Mouse (Mus musculus) heart, postnatal 0 days (tissue): ENCODE measurements around the gene Mnat1. TPM values are rescaled to one million over a fixed set of nuclear protein-coding genes. Genes with fewer than 3 reads are reported as not detected.
"Not testable (repeated sequence)": the region's sequence is repeated elsewhere in the genome, so short reads cannot be mapped to it uniquely, and the experiment has no call there.

ENCODE experiments used
- ATAC-seq: fragments of 200-750 bp; cut with Nextera tagmentation; 2 replicates; pipeline ENCODE4 v1.8.0; 2017; ENCODE audit warnings: low read depth, moderate number of reproducible peaks, moderate library complexity; ENCODE audit not compliant: insufficient read depth
- DNase-seq: peaks from one replicate; pipeline ENCODE4 v3.0.0-alpha.2; 2016; ENCODE audit warnings: low spot score
- H3K27ac ChIP-seq: fragments of 300-500 bp; sonication (generic); 2 replicates; pipeline ENCODE4 v1.5.1; 2014; ENCODE audit warnings: low read depth, mild to moderate bottlenecking
- H3K27me3 ChIP-seq: fragments of 300-500 bp; sonication (generic); 2 replicates; pipeline ENCODE4 v1.6.1; 2014; ENCODE audit warnings: low read length, mixed read lengths; ENCODE audit not compliant: control insufficient read depth, insufficient read depth
- H3K36me3 ChIP-seq: fragments of 300-500 bp; sonication (generic); replicated peaks from 2 replicates; pipeline ENCODE4 v1.6.1; 2014; ENCODE audit warnings: low read length, mixed read lengths; ENCODE audit not compliant: control insufficient read depth, insufficient read depth
- H3K4me1 ChIP-seq: fragments of 300-500 bp; sonication (generic); 2 replicates; pipeline ENCODE4 v1.6.1; 2014; ENCODE audit warnings: antibody characterized with exemption; ENCODE audit not compliant: control insufficient read depth, insufficient read depth
- H3K4me2 ChIP-seq: fragments of 300-500 bp; sonication (generic); 2 replicates; pipeline ENCODE4 v1.6.1; 2014; ENCODE audit warnings: low read depth, mild to moderate bottlenecking, low read length, moderate library complexity
- H3K4me3 ChIP-seq: fragments of 300-500 bp; sonication (generic); 2 replicates; pipeline ENCODE4 v1.5.1; 2014; ENCODE audit warnings: low read depth, low read length
- H3K9ac ChIP-seq: fragments of 300-500 bp; sonication (generic); replicated peaks from 2 replicates; pipeline ENCODE4 v1.6.1; 2014; ENCODE audit warnings: low read depth, low read length, mixed read lengths
- H3K9me3 ChIP-seq: fragments of 300-500 bp; sonication (generic); replicated peaks from 2 replicates; pipeline ENCODE4 v1.6.1; 2016; ENCODE audit warnings: low read length; ENCODE audit not compliant: control insufficient read depth
- CTCF ChIP-seq: IDR thresholded peaks from 2 replicates; pipeline ENCODE4 v1.5.1; 2016; ENCODE audit warnings: antibody characterized with exemption, control low read depth, low read depth
- EP300 ChIP-seq: IDR thresholded peaks from 2 replicates; pipeline ENCODE4 v1.6.1; 2016; ENCODE audit warnings: antibody characterized with exemption, low read depth
- WGBS: fragments of 180-500 bp; shearing (Covaris S2); extraction: QIAGEN DNeasy Blood & Tissue Kit; methylation state at CpG from one replicate; pipeline ENCODE4 v1.1.7; 2014; 5-methylcytosine and 5-hydroxymethylcytosine counted together
- polyA plus RNA-seq: library from polyadenylated mRNA; unstranded; fragments of >200 nt; fragmentation: Nextera tagmentation; extraction: Ambion mirVana; gene quantifications from 2 replicates; pipeline ENCODE4 v1.2.1, GENCODE M21; 2015
- total RNA-seq: library from RNA; depleted of rRNA; stranded (reverse); fragments of >200 nt; gene quantifications from 2 replicates; pipeline ENCODE4 v1.2.3, GENCODE M21; 2014; ENCODE audit warnings: low replicate concordance

The Mnat1 gene
- total and polyA plus RNA-seq, 2 experiments from 2014 or later, result 11.1 to 20.7 TPM

DNA sequence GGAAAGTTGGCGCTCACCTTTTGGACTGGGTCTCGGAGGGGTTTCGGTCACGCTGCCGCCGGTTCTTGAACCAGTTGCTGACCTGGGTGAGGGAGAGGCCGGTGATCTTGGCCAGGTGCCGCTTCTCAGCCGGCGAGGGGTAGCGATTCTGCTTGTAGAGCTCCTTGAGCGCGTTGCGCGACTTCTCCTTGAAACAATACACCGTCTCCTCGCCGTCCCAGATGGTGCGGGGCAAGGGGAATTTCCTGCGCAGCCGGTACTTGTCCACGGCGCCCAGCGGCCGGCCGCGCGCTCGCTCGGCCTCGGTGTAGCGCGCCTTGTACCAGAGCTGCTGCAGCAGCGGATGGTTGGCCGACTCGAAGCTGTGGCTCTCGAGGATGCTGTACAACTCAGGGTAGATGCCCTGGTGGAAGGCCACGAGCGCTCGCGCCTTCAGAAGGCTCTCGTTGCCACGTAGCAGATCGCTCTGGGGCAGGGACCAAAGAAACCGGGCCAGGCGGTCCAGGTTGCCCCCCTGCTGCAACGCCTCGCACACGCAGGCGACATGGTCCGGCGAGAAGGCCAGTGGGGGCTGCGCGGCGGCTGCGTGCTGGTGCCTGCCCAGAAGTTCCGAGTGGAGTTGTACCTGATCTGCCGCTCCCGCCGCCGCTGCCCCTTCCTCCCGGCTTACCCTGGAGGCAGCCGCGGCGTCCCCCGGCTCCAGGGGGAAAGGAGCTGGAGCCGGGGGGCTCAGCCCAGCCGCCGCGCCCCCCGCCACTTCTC, 11.0 kb upstream of the Mnat1 start:
- DNase-seq, result peak; percentile 21
- peak overlapping the region; percentile 99 for H3K4me2 ChIP-seq

DNA sequence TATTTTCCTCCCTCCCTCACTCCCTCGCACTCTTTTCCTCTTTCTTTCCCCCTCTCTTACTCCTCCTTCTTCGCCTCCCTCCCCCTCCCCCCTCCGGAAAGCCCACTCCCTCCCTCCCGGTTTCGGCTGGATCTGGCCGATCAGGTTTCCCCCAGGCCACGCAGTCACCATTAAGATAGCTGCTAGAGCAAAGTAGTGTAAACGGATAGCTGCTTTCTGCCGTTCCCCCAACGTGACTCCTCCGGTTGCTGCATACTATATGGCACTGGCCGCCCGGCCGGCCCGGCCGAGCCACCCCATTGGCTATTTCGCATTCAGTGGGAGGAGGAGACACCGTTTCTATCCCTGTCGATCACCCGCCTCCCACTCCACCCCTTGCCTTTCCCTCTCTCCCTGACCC, 10.3 kb upstream of the Mnat1 start, which contains the start of gene Six4:
Gene Six4 (minus strand): TSS at position 261 of the 400 bp plus-strand sequence.
- under 1% methylated on average over 20 of the region's 20 CpGs for whole genome bisulfite sequencing
- Histone ChIP-seq H3K4me3 (peak within 1 kb of the TSS; percentile 90), H3K4me1 (peaks cover 15% of the 10 kb centered on the region; the same call in 1 of the 2 replicates), H3K27ac (peak within 1 kb of the TSS; percentile 46), H3K36me3 (peaks cover 5% of the 10 kb centered on the region; the same call in 1 of the 2 replicates), H3K4me2 (peak within 1 kb of the TSS; percentile 99), H3K27me3 (no peaks in the 10 kb centered on the region), H3K9ac (peak within 1 kb of the TSS; percentile 69), H3K9me3 (no peaks in the 10 kb centered on the region)
- ATAC-seq, result peak; percentile 83
- TF ChIP-seq CTCF (no peak), EP300 (no peak)
- DNase-seq, result peak; percentile 78

More for the DNA sequence above, 11.0 kb upstream of the Mnat1 start:
- TF ChIP-seq EP300 (no peak), CTCF (no peak)
- peaks cover 5% of the 10 kb centered on the region; the same call in 1 of the 2 replicates for H3K36me3 ChIP-seq
- H3K27ac ChIP-seq, result peak overlapping the region; percentile 46
- H3K9ac ChIP-seq, result peak overlapping the region; percentile 69
- ATAC-seq, result peak; percentile 70
- H3K27me3 ChIP-seq, result no peaks in the 10 kb centered on the region
- peak overlapping the region; percentile 90 for H3K4me3 ChIP-seq
- H3K4me1 ChIP-seq, result peaks cover 15% of the 10 kb centered on the region; the same call in 1 of the 2 replicates
- under 1% methylated on average over 67 of the region's 71 CpGs for WGBS
- H3K9me3 ChIP-seq, result no peaks in the 10 kb centered on the region

DNA sequence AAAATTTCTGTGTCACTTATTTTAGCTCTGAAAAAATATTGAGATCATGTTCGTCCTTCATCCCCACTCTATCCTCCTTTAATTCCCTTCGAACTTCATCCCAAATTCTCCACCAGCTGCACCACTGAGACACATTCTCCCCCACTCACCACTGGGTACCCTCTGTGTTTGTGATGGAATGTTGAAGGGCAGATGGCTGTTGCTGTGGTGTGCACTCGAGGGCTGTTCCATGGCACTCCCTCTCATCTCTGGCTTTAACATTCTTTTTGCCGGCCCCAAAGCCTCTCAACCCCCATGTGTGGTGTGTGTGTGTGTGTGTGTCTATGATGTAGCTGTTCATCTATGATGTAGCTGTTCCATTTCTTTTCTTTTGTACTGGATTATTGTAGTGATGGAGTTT, 1.7 kb downstream of the Mnat1 start:
- DNase-seq (no peak), ATAC-seq (no peak)
- WGBS, result 57% methylated on average over 4 of the region's 4 CpGs
- H3K4me2 ChIP-seq, result peak overlapping the region; percentile 15; the same call in 1 of the 2 replicates
- H3K9ac ChIP-seq, result no peak overlapping the region
- H3K9me3 ChIP-seq, result no peaks in the 10 kb centered on the region
- H3K36me3 ChIP-seq, result no peaks in the 10 kb centered on the region
- H3K27me3 ChIP-seq, result no peaks in the 10 kb centered on the region
- H3K4me1 ChIP-seq, result peaks cover 17% of the 10 kb centered on the region
- TF ChIP-seq EP300, result no peak
- no peak for TF ChIP-seq CTCF
- H3K4me3 ChIP-seq, result peak overlapping the region; percentile 93; the same call in 1 of the 2 replicates
- H3K27ac ChIP-seq, result no peak overlapping the region

DNA sequence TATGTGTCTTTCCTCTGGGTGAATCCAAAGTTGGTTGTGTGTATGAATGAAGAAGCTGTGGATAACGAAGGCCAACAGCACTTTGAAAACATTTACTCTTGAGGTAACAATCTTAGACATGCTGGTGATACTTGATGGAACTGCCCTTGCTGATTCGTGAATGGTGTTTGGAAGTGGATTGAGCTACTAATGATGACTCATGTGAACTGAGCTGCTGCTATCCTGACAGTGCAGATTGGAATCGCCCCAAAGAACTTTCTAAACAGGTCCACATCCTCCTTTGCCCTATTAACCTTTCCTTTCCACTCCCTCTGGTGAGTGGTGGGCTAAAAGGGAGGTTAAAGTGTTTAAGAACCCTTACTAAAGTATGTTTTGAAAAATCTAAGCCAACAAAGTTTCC, 17.2 kb downstream of the Mnat1 start:
- H3K27me3 ChIP-seq, result no peaks in the 10 kb centered on the region
- WGBS, result 73% methylated on average over 3 of the region's 3 CpGs
- H3K4me3 ChIP-seq, result no peak overlapping the region
- ATAC-seq (no peak), DNase-seq (no peak)
- H3K4me1 ChIP-seq, result no peaks in the 10 kb centered on the region; the same call in 1 of the 2 replicates
- no peak overlapping the region for H3K9ac ChIP-seq
- H3K36me3 ChIP-seq, result peaks cover 13% of the 10 kb centered on the region; the same call in 1 of the 2 replicates
- no peak for TF ChIP-seq CTCF
- no peak for TF ChIP-seq EP300
- H3K27ac ChIP-seq, result no peak overlapping the region
- H3K9me3 ChIP-seq, result no peaks in the 10 kb centered on the region
- H3K4me2 ChIP-seq, result no peak overlapping the region

DNA sequence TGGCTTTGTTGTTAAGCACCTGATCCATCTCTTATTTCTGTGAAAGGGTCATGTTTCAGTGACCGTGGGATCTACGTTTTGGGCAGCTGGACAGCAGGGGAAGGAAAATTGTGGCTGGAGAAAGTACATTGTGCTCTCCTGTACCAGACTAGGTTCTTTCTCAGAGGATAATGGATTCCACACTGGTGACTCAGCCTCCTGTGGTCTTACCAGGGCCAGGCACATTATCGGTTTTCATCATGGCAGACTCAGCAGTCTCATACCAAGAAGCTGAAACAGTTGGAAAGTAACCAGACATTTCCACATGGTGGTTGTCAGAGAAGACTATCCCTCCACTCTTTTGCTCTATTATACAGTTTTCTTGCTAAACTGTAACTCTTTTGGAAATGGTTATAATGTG, 23.7 kb downstream of the Mnat1 start:
- no peaks in the 10 kb centered on the region for H3K9me3 ChIP-seq
- peak overlapping the region; percentile 46; the same call in 1 of the 2 replicates for H3K27ac ChIP-seq
- WGBS, result 34% methylated on average over 3 of the region's 3 CpGs
- peaks cover 10% of the 10 kb centered on the region for H3K4me1 ChIP-seq
- no peak overlapping the region for H3K4me2 ChIP-seq
- H3K4me3 ChIP-seq, result no peak overlapping the region
- H3K9ac ChIP-seq, result no peak overlapping the region
- no peaks in the 10 kb centered on the region for H3K27me3 ChIP-seq
- DNase-seq (no peak), ATAC-seq (no peak)
- peaks cover 10% of the 10 kb centered on the region; the same call in 1 of the 2 replicates for H3K36me3 ChIP-seq
- TF ChIP-seq CTCF (no peak), EP300 (no peak)

DNA sequence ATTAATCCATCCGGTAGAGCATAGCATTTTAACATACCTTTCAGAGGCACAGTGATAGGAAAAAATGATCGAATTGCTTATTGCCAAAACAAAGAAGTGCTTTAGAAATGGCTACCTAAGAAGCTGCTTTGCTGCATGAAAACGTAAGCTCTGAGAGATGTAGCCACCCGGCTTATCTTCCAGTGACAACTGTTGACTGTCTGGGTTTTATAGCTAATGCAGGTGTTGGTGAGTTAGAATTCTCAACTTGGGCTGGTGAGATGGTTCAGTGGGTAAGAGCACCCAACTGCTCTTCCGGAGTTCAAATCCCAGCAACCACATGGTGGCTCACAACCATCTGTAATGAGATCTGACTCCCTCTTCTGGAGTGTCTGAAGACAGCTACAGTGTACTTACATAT, 27.5 kb downstream of the Mnat1 start:
- H3K9ac ChIP-seq, H3K27me3 ChIP-seq, H3K9me3 ChIP-seq, H3K4me2 ChIP-seq, H3K4me3 ChIP-seq, DNase-seq, ATAC-seq, H3K27ac ChIP-seq, H3K36me3 ChIP-seq: not testable (repeated sequence)
- peaks cover 10% of the 10 kb centered on the region for H3K4me1 ChIP-seq
- 84% methylated on average over 5 of the region's 5 CpGs for WGBS
